Comparison of ENCODE assay signal across 1 mouse cellular context in genomic region chr2:131864262-131864796, GRCm38 (mm10).
TF ChIP-seq lines count a peak whose summit lies in the region.

No protein-coding gene starts in this region.

TF ChIP-seq in myocyte, 11 proteins besides CTCF, POLR2A, EP300 and RAD21 (continued from another document):
- TF ChIP-seq TCF12 (IDR thresholded peaks at IDR 0.05; ENCODE audit: insufficient read depth, poor library complexity, severe bottlenecking) (no peak), E2F4 (IDR thresholded peaks at IDR 0.05; ENCODE audit: insufficient read depth) (no peak)
TF ChIP-seq in myocyte: peak in this region for 2.
